Mouse (Mus musculus) splenic B cell, adult 2 months (primary cell): Measurements from ENCODE around the gene Txndc11.
"Not testable (repeated sequence)": the region's sequence is repeated elsewhere in the genome, so short reads cannot be mapped to it uniquely, and the experiment has no call there.

Experiments used
- DNase-seq: peaks from one replicate; pipeline ENCODE4 v3.0.0-alpha.2; 2011; ENCODE audit warnings: low read depth, low spot score
- H3K27me3 ChIP-seq: 2 replicates; pipeline ENCODE4 v1.6.1; 2012; ENCODE audit warnings: mild to moderate bottlenecking, low read length, moderate library complexity, mixed read lengths; ENCODE audit not compliant: control insufficient read depth, poor library complexity, insufficient read depth, severe bottlenecking
- H3K36me3 ChIP-seq: 2 replicates; pipeline ENCODE4 v1.6.1; 2012; ENCODE audit warnings: mild to moderate bottlenecking, low read length, moderate library complexity, mixed read lengths; ENCODE audit not compliant: control insufficient read depth, poor library complexity, insufficient read depth, severe bottlenecking

Gene Txndc11

GRCm38 (mm10) chr16:11134348-11135344 lies at the start of gene Txndc11:
Gene Txndc11 (minus strand): TSS chr16:11134650.
- H3K36me3 ChIP-seq = peaks cover 14% of the 10 kb centered on the region
- DNase-seq = peak; percentile 100
- no peaks in the 10 kb centered on the region for H3K27me3 ChIP-seq

GRCm38 (mm10) chr16:11177404-11177803 lies 43.0 kb upstream of the Txndc11 start:
- H3K27me3 ChIP-seq = no peaks in the 10 kb centered on the region
- no peaks in the 10 kb centered on the region for H3K36me3 ChIP-seq
- DNase-seq = peak; percentile 28

- DNase-seq = no peak
- H3K27me3 ChIP-seq = no peaks in the 10 kb centered on the region
Measured at GRCm38 (mm10) chr16:11176884-11177244, 42.4 kb upstream of the Txndc11 start.

GRCm38 (mm10) chr16:11176208-11176883 lies 41.9 kb upstream of the Txndc11 start, which contains the start of gene Zc3h7a:
Gene Zc3h7a (minus strand): TSS chr16:11176393.
- Histone ChIP-seq H3K36me3 (peaks cover 2% of the 10 kb centered on the region; the same call in 1 of the 2 replicates), H3K27me3 (no peaks in the 10 kb centered on the region)
- DNase-seq = peak; percentile 94

More at GRCm38 (mm10) chr16:11176884-11177244, 42.4 kb upstream of the Txndc11 start:
- H3K36me3 ChIP-seq = peaks cover 2% of the 10 kb centered on the region; the same call in 1 of the 2 replicates

- Histone ChIP-seq H3K36me3 (peaks cover 2% of the 10 kb centered on the region; the same call in 1 of the 2 replicates), H3K27me3 (no peaks in the 10 kb centered on the region)
- DNase-seq = peak; percentile 62
Measured at GRCm38 (mm10) chr16:11175489-11176207, 41.2 kb upstream of the Txndc11 start.

- Histone ChIP-seq H3K27me3 (no peaks in the 10 kb centered on the region), H3K36me3 (peaks cover 2% of the 10 kb centered on the region; the same call in 1 of the 2 replicates)
- DNase-seq = peak; percentile 34
Measured at GRCm38 (mm10) chr16:11175100-11175488, 40.6 kb upstream of the Txndc11 start.

- Histone ChIP-seq H3K27me3 (no peaks in the 10 kb centered on the region), H3K36me3 (peaks cover 2% of the 10 kb centered on the region; the same call in 1 of the 2 replicates)
- peak; percentile 81 for DNase-seq
Measured at GRCm38 (mm10) chr16:11174671-11175081, 40.2 kb upstream of the Txndc11 start.

GRCm38 (mm10) chr16:11171679-11172078 lies 37.2 kb upstream of the Txndc11 start:
- DNase-seq = no peak
- H3K36me3 ChIP-seq = peaks cover 2% of the 10 kb centered on the region; the same call in 1 of the 2 replicates
- no peaks in the 10 kb centered on the region for H3K27me3 ChIP-seq

GRCm38 (mm10) chr16:11166431-11166830 lies 32.0 kb upstream of the Txndc11 start:
- DNase-seq = no peak
- Histone ChIP-seq H3K36me3 (peaks cover 4% of the 10 kb centered on the region; the same call in 1 of the 2 replicates), H3K27me3 (no peaks in the 10 kb centered on the region)

GRCm38 (mm10) chr16:11164695-11165255 lies 30.3 kb upstream of the Txndc11 start:
- no peak for DNase-seq
- peaks cover 4% of the 10 kb centered on the region; the same call in 1 of the 2 replicates for H3K36me3 ChIP-seq

GRCm38 (mm10) chr16:11157721-11158120 lies 23.3 kb upstream of the Txndc11 start:
- DNase-seq = peak; percentile 73
- not testable (repeated sequence) for H3K27me3 ChIP-seq
- peaks cover 11% of the 10 kb centered on the region for H3K36me3 ChIP-seq

More at GRCm38 (mm10) chr16:11164695-11165255, 30.3 kb upstream of the Txndc11 start:
- no peaks in the 10 kb centered on the region for H3K27me3 ChIP-seq

GRCm38 (mm10) chr16:11154500-11154899 lies 20.1 kb upstream of the Txndc11 start:
- peak; percentile 31 for DNase-seq

GRCm38 (mm10) chr16:11143706-11144483 lies 9.4 kb upstream of the Txndc11 start:
- H3K27me3 ChIP-seq, DNase-seq: not testable (repeated sequence)
- H3K36me3 ChIP-seq = peaks cover 14% of the 10 kb centered on the region

More at GRCm38 (mm10) chr16:11154500-11154899, 20.1 kb upstream of the Txndc11 start:
- Histone ChIP-seq H3K36me3 (peaks cover 9% of the 10 kb centered on the region), H3K27me3 (no peaks in the 10 kb centered on the region)
